12 mouse cellular contexts compared by ENCODE assay signal in genomic region chr3:146567884-146568530, GRCm38 (mm10). TPM values are rescaled to one million over a fixed set of nuclear protein-coding genes. Genes with fewer than 3 reads are reported as not detected.
A peak's percentile ranks its signal among the peaks of the same experiment; 100 is the strongest.
DNase-seq lines count a peak whose midpoint lies in the region; ATAC-seq lines count a peak whose summit lies in the region.
"Had no signal": no experiment of that assay in that cellular context is flagged by ENCODE, and none has a peak within 500 bp of the region (broad histone marks: within the 10 kb centered on the region; RNA-seq: fewer than 3 reads in every experiment).

No protein-coding gene starts in this region.

- DNase-seq in heart, postnatal 10 days, result peak; percentile 8 to 15
- DNase-seq in heart, postnatal 14 days, result no peak
- peak; percentile 6 for DNase-seq in urinary bladder, postnatal 25 days (ENCODE audit: low spot score)
- DNase-seq in urinary bladder, postnatal 4 days (ENCODE audit: low spot score in 2 of 2), result no peak
- peak; percentile 14 to 35 for DNase-seq in kidney, adult 8-10 months
- DNase-seq in cerebellum, postnatal 10 days, result no peak
- no peak for DNase-seq in cerebellum, adult 11 months
- DNase-seq: cerebellum, adult 18-20 months; gastrocnemius, postnatal 14 days had no signal

- no peak for ATAC-seq in activated CD4-positive, CD25-positive, alpha-beta regulatory T cell, adult 4 months

- intact Hi-C loops in heart, postnatal 10 days (cut with DNase I), result loop anchor here (5.0 kb wide), 2 partner anchors 114 to 169 kb away; no protein-coding TSS in a partner anchor
- intact Hi-C loops in heart, postnatal 14 days (cut with DNase I), result loop anchor here (10.0 kb wide), 1 partner anchor 117 kb away; the partner anchor contains the start of gene Samd13

RNA-seq across cellular contexts. Expression of gene Uox, which starts 2.2 kb away (rescaled TPM):
- not detected for total RNA-seq in heart, postnatal 10 days (2021)
- not detected for total RNA-seq in heart, postnatal 14 days (2021)
- not detected for polyA plus RNA-seq in activated CD4-positive, CD25-positive, alpha-beta regulatory T cell, adult 4 months (2017; shearing (Covaris generic))
- total RNA-seq: gastrocnemius, postnatal 14 days had no signal
- polyA plus RNA-seq: midbrain, embryonic 12.5 days; spleen, adult 2 months had no signal

RNA-seq across cellular contexts. Expression of gene Rpf1, which starts 46.8 kb away (rescaled TPM):
- total RNA-seq in heart, postnatal 10 days (2021), result 10 to 100 TPM; 16.4 to 16.7 TPM
- 10 to 100 TPM; 13.6 to 14.4 TPM for total RNA-seq in heart, postnatal 14 days (2021)
- 10 to 100 TPM; 43.8 to 44.1 TPM for polyA plus RNA-seq in activated CD4-positive, CD25-positive, alpha-beta regulatory T cell, adult 4 months (2017; shearing (Covaris generic))

RNA-seq across cellular contexts. Expression of gene Dnase2b, which starts 47.4 kb away (rescaled TPM):
- total RNA-seq in heart, postnatal 10 days (2021), result not detected
- total RNA-seq in heart, postnatal 14 days (2021), result not detected
- not detected for polyA plus RNA-seq in activated CD4-positive, CD25-positive, alpha-beta regulatory T cell, adult 4 months (2017; shearing (Covaris generic))
- total RNA-seq: gastrocnemius, postnatal 14 days had no signal
- polyA plus RNA-seq: midbrain, embryonic 12.5 days; spleen, adult 2 months had no signal

Comparison
In these comparisons a context has a peak if more than half of its experiments do, and no peak if none do; other contexts are left out.
1. DNase-seq: peak in heart, postnatal 10 days (2 of 2), urinary bladder, postnatal 25 days (single experiment) and kidney, adult 8-10 months (2 of 2); none in heart, postnatal 14 days (0 of 2), urinary bladder, postnatal 4 days (0 of 2), cerebellum, postnatal 10 days (0 of 2) and cerebellum, adult 11 months (single experiment).